Mouse (Mus musculus) intestine, embryonic 16.5 days (tissue): ENCODE data around the gene Stxbp2. TPM values are rescaled to one million over a fixed set of nuclear protein-coding genes. Genes with fewer than 3 reads are reported as not detected.
"Not testable (repeated sequence)": the region's sequence is repeated elsewhere in the genome, so short reads cannot be mapped to it uniquely, and the experiment has no call there.

Source experiments
- ATAC-seq: fragments of 200-750 bp; cut with Nextera tagmentation; 2 replicates; pipeline ENCODE4 v1.8.0; 2017; ENCODE audit warnings: moderate TSS enrichment, moderate library complexity
- H3K27ac ChIP-seq: fragments of 300-500 bp; sonication (generic); 2 replicates; pipeline ENCODE4 v1.5.1; 2014; ENCODE audit warnings: mild to moderate bottlenecking, low read length
- H3K27me3 ChIP-seq: fragments of 300-500 bp; sonication (generic); replicated peaks from 2 replicates; pipeline ENCODE4 v1.6.1; 2014; ENCODE audit warnings: low read length, control low read depth, mixed read lengths; ENCODE audit not compliant: control insufficient read depth, insufficient read depth
- H3K36me3 ChIP-seq: fragments of 300-500 bp; sonication (generic); 2 replicates; pipeline ENCODE4 v1.6.1; 2014; ENCODE audit warnings: low read length, control low read depth; ENCODE audit not compliant: control insufficient read depth, insufficient read depth
- H3K4me1 ChIP-seq: fragments of 300-500 bp; sonication (generic); 2 replicates; pipeline ENCODE4 v1.6.1; 2014; ENCODE audit warnings: low read length, control low read depth, mixed read lengths; ENCODE audit not compliant: control insufficient read depth, insufficient read depth
- H3K4me2 ChIP-seq: fragments of 300-500 bp; sonication (generic); 2 replicates; pipeline ENCODE4 v1.6.1; 2014; ENCODE audit warnings: low read depth, low read length, control low read depth
- H3K4me3 ChIP-seq: fragments of 300-500 bp; sonication (generic); 2 replicates; pipeline ENCODE4 v1.5.1; 2014; ENCODE audit warnings: mild to moderate bottlenecking, low read length
- H3K9ac ChIP-seq: fragments of 300-500 bp; sonication (generic); 2 replicates; pipeline ENCODE4 v1.6.1; 2014; ENCODE audit warnings: low read depth, low read length
- H3K9me3 ChIP-seq: fragments of 300-500 bp; sonication (generic); 2 replicates; pipeline ENCODE4 v1.6.1; 2016; ENCODE audit warnings: low read length, control low read depth; ENCODE audit not compliant: control insufficient read depth
- WGBS: fragments of 180-500 bp; shearing (Covaris S2); extraction: QIAGEN DNeasy Blood & Tissue Kit; methylation state at CpG from one replicate; pipeline ENCODE4 v1.1.7; 2014; 5-methylcytosine and 5-hydroxymethylcytosine counted together
- polyA plus RNA-seq: library from polyadenylated mRNA; unstranded; fragments of >200 nt; fragmentation: Nextera tagmentation; extraction: Ambion mirVana; gene quantifications from 2 replicates; pipeline ENCODE4 v1.2.1, GENCODE M21; 2015

Stxbp2 gene
- 161 and 169 TPM in 2 replicates for polyA plus RNA-seq

GRCm38 (mm10) chr8:3630647-3631477 is at the start of gene Stxbp2:
Stxbp2 (plus strand) TSS chr8:3630955.
- peak within 1 kb of the TSS; percentile 61 for H3K4me3 ChIP-seq
- peak within 1 kb of the TSS; percentile 59 for H3K4me2 ChIP-seq
- H3K4me1 ChIP-seq, result no peaks in the 10 kb centered on the region; the same call in 1 of the 2 replicates
- 6% methylated on average over 47 of the region's 47 CpGs for WGBS
- ATAC-seq, result peak; percentile 94
- peak within 1 kb of the TSS; percentile 20; the same call in 1 of the 2 replicates for H3K27ac ChIP-seq
- H3K36me3 ChIP-seq, result no peaks in the 10 kb centered on the region
- no peaks in the 10 kb centered on the region for H3K27me3 ChIP-seq
- H3K9me3 ChIP-seq, result no peaks in the 10 kb centered on the region
- peak within 1 kb of the TSS; percentile 76 for H3K9ac ChIP-seq

GRCm38 (mm10) chr8:3581961-3582360 is 48.8 kb upstream of the Stxbp2 start:
- H3K27ac ChIP-seq, H3K4me1 ChIP-seq, H3K4me3 ChIP-seq, H3K27me3 ChIP-seq, H3K9ac ChIP-seq, H3K36me3 ChIP-seq, H3K4me2 ChIP-seq, H3K9me3 ChIP-seq, ATAC-seq: not testable (repeated sequence)
- WGBS, result 82% methylated on average over 1 of the region's 3 CpGs

DNA sequence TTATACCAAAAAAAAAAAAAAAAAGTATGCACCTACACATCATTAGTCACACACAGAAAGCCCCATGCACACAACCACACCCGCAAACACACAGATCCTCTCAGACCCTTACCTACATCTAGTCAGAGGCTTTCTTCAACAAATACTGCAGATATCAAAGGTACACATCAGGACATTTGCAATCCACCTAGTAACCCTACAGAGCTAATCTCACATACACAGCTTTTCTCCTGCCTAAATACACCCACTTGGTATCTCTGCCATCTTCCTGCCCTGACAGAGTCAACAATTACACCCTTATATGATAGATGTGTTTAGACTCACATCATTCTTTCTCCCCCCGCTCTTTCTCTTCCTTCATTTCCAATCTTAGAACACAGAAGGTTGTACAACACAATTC is 44.3 kb upstream of the Stxbp2 start:
- WGBS, result 77% methylated on average over 2 of the region's 2 CpGs
- Histone ChIP-seq H3K36me3 (no peaks in the 10 kb centered on the region), H3K4me1 (no peaks in the 10 kb centered on the region), H3K4me2 (no peak overlapping the region), H3K9me3 (no peaks in the 10 kb centered on the region), H3K4me3 (no peak overlapping the region), H3K27ac (no peak overlapping the region), H3K27me3 (peaks cover 3% of the 10 kb centered on the region; the same call in 1 of the 2 replicates), H3K9ac (no peak overlapping the region)
- ATAC-seq, result no peak

- H3K4me2 ChIP-seq, result peak within 1 kb of the TSS; percentile 83
- H3K4me1 ChIP-seq, result no peaks in the 10 kb centered on the region
- peak within 1 kb of the TSS; percentile 73 for H3K4me3 ChIP-seq
- peak within 1 kb of the TSS; percentile 87 for H3K9ac ChIP-seq
- H3K27me3 ChIP-seq, result peaks cover 3% of the 10 kb centered on the region; the same call in 1 of the 2 replicates
- H3K9me3 ChIP-seq, result no peaks in the 10 kb centered on the region
- no peak for ATAC-seq
- peak within 1 kb of the TSS; percentile 93 for H3K27ac ChIP-seq
- H3K36me3 ChIP-seq, result no peaks in the 10 kb centered on the region
- WGBS, result 3% methylated on average over 7 of the region's 7 CpGs
These were observed 43.8 kb upstream of the Stxbp2 start, which contains the start of gene Camsap3 for GRCm38 (mm10) chr8:3586993-3587390. Camsap3 (plus strand) TSS chr8:3587293.

DNA sequence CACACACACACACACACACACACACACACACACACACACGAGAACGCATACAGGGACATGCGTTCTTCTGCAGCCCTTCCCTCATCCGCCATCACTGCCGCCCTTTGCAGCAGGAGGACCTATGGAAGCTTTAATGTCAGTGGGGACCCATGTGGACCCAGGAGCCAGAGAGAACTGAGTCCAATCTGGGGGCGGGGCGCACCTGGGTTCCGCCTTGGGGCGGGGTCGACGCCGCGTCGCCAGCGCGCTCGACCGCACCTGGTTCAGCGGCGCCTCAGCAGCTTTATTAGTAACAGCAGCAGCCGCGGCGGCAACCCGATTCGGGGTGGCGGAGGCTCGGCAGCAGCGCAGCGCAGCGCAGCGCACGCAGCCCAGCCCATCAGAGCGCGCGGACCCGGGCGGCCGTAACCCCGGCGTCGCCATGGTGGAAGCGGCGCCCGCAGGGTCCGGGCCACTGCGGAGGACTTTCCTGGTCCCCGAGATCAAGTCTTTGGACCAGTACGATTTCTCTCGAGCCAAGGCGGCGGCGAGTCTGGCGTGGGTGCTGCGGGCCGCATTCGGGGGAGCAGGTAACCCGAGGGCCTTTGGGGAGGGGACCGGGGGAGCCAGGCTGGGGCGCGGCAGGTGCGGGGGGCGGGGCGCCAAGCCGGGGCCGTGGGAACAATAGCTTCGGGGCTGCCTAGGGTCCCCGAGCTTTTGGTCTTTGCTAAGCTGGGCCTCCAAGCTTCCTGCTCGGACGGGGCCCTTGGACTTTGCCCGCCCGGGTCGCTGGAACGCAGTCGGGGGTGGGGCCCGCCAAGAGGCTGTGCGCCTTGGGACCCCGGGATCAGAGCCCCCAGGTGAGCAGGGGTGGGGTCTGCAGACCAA is 43.1 kb upstream of the Stxbp2 start:
- H3K27ac ChIP-seq, result peak overlapping the region; percentile 93
- H3K4me2 ChIP-seq, result peak overlapping the region; percentile 83
- peak; percentile 89 for ATAC-seq
- H3K27me3 ChIP-seq, result peaks cover 3% of the 10 kb centered on the region; the same call in 1 of the 2 replicates
- no peaks in the 10 kb centered on the region for H3K36me3 ChIP-seq
- no peaks in the 10 kb centered on the region for H3K4me1 ChIP-seq
- H3K4me3 ChIP-seq, result peak overlapping the region; percentile 73
- under 1% methylated on average over 77 of the region's 77 CpGs for WGBS
- peak overlapping the region; percentile 87 for H3K9ac ChIP-seq
- no peaks in the 10 kb centered on the region for H3K9me3 ChIP-seq

DNA sequence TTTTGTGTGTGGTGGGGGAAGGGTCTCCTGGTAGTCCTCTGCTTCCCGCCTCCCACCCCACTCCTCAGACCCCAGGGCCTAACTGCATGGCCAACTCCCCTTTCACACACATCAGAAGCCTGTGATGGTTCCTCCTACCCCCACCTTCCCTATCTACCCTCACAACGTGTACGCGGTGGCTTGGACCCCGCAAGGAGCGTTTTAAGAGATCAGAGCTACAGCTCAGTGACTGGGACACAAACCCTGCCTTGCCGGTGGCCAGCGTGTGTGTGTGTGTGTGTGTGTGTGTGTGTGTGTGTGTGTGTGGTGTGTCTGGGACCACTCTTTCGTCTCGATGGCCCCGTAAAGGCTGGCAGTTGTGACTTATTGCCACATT is 42.5 kb upstream of the Stxbp2 start:
- peak overlapping the region; percentile 93 for H3K27ac ChIP-seq
- WGBS, result 5% methylated on average over 11 of the region's 11 CpGs
- 0 out of 2 replicates have a peak, but pooled peaks cover 2% of the 10 kb centered on the region for H3K4me1 ChIP-seq
- peak; percentile 54 for ATAC-seq
- H3K27me3 ChIP-seq, result peaks cover 3% of the 10 kb centered on the region; the same call in 1 of the 2 replicates
- H3K4me3 ChIP-seq, result peak overlapping the region; percentile 73
- peak overlapping the region; percentile 83 for H3K4me2 ChIP-seq
- no peaks in the 10 kb centered on the region for H3K9me3 ChIP-seq
- peak overlapping the region; percentile 87 for H3K9ac ChIP-seq
- H3K36me3 ChIP-seq, result no peaks in the 10 kb centered on the region

DNA sequence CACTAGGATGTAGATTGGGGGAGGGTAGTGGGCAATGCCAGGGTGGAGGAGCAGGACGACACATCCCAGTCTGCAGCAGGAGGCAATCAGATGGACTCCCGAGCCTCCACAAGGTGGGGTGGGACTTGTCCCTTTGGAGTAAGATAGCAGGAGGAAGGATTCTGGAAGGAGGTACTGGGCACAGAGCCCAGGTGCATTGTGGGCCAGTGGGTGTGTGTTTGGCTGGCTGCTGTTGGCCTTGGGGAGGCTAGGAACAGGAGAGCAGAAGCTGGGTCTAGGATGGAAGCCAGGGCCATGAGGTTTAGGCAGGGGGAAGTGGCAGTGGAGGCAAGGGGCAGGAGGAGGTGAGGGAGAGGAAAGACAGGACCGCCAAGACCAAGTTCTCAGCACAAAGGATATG is 37.3 kb upstream of the Stxbp2 start:
- no peak overlapping the region for H3K9ac ChIP-seq
- H3K4me1 ChIP-seq, result peaks cover 10% of the 10 kb centered on the region; the same call in 1 of the 2 replicates
- H3K27ac ChIP-seq, result no peak overlapping the region
- H3K27me3 ChIP-seq, result no peaks in the 10 kb centered on the region
- no peaks in the 10 kb centered on the region for H3K36me3 ChIP-seq
- 45% methylated on average over 3 of the region's 3 CpGs for WGBS
- no peak overlapping the region for H3K4me2 ChIP-seq
- H3K4me3 ChIP-seq, result no peak overlapping the region
- ATAC-seq, result peak; percentile 22; the same call in 1 of the 2 replicates
- no peaks in the 10 kb centered on the region for H3K9me3 ChIP-seq

- Histone ChIP-seq H3K4me2 (no peak overlapping the region), H3K9me3 (no peaks in the 10 kb centered on the region), H3K27ac (no peak overlapping the region), H3K36me3 (no peaks in the 10 kb centered on the region), H3K27me3 (no peaks in the 10 kb centered on the region), H3K9ac (no peak overlapping the region), H3K4me3 (no peak overlapping the region), H3K4me1 (peaks cover 10% of the 10 kb centered on the region; the same call in 1 of the 2 replicates)
- no peak for ATAC-seq
- WGBS, result 86% methylated on average over 2 of the region's 2 CpGs
These were observed 36.3 kb upstream of the Stxbp2 start for GRCm38 (mm10) chr8:3594466-3594865.

GRCm38 (mm10) chr8:3598054-3598453 is 32.7 kb upstream of the Stxbp2 start:
- peak; percentile 25; the same call in 1 of the 2 replicates for ATAC-seq
- Histone ChIP-seq H3K9ac (no peak overlapping the region), H3K4me2 (no peak overlapping the region), H3K9me3 (no peaks in the 10 kb centered on the region), H3K27me3 (no peaks in the 10 kb centered on the region), H3K36me3 (no peaks in the 10 kb centered on the region), H3K27ac (no peak overlapping the region), H3K4me1 (peaks cover 10% of the 10 kb centered on the region; the same call in 1 of the 2 replicates), H3K4me3 (no peak overlapping the region)
- 59% methylated on average over 3 of the region's 3 CpGs for WGBS
